In the genomic region with DNA sequence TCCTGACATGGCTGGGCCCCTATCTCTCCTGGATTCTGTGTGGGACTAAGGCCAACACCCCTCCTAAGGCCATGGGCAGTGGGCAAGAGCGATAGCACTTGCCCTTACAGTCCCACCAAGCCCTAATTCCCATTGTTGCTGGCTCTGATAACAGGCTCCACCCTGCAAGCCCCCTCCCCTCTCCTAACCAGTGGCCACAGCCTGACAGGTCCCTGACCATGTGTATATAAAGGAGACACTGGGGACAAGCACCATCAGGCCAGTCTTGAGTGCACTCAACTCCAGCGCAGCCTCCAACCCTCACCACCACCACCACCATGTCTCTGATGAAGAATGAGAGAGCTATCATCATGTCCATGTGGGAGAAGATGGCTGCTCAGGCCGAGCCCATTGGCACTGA, we compare ENCODE assay signal across 13 mouse cellular contexts. TPM values are rescaled to one million over a fixed set of nuclear protein-coding genes. Genes with fewer than 3 reads are reported as not detected.
DNase-seq lines count a peak whose midpoint lies in the region; ATAC-seq lines count a peak whose summit lies in the region.
"Had no signal": no experiment of that assay in that cellular context is flagged by ENCODE, and none has a peak within 500 bp of the region (broad histone marks: within the 10 kb centered on the region; RNA-seq: fewer than 3 reads in every experiment).

Gene Hba-x (plus strand): TSS at position 54 of the 400 bp plus-strand sequence.

- WGBS in kidney, embryonic 14.5 days = 70% methylated on average over 3 of the region's 3 CpGs
- 72% methylated on average over 3 of the region's 3 CpGs for WGBS in embryonic facial prominence, embryonic 13.5 days
- WGBS in forebrain, embryonic 16.5 days = 80% methylated on average over 3 of the region's 3 CpGs
- 73% methylated on average over 3 of the region's 3 CpGs for WGBS in midbrain, embryonic 12.5 days

- H3K9ac ChIP-seq in kidney, embryonic 14.5 days (ENCODE audit: low read depth, low read length) = no peak within 1 kb of the TSS
- no peak within 1 kb of the TSS for H3K9ac ChIP-seq in embryonic facial prominence, embryonic 13.5 days
- no peak within 1 kb of the TSS for H3K9ac ChIP-seq in forebrain, embryonic 16.5 days (replicated peaks; ENCODE audit: low read depth, low read length)
- H3K9ac ChIP-seq in midbrain, embryonic 12.5 days (replicated peaks) = no peak within 1 kb of the TSS

- no peak for ATAC-seq in kidney, embryonic 14.5 days (ENCODE audit: low FRiP score, low TSS enrichment)
- ATAC-seq in embryonic facial prominence, embryonic 13.5 days (ENCODE audit: insufficient number of reproducible peaks, insufficient read depth, low FRiP score, low TSS enrichment, low read depth) = no peak
- ATAC-seq in forebrain, embryonic 16.5 days = no peak
- ATAC-seq in midbrain, embryonic 12.5 days (ENCODE audit: low FRiP score, low read depth) = no peak

- no peak within 1 kb of the TSS for H3K4me3 ChIP-seq in kidney, embryonic 14.5 days (ENCODE audit: low read length)
- no peak within 1 kb of the TSS for H3K4me3 ChIP-seq in embryonic facial prominence, embryonic 13.5 days
- no peak within 1 kb of the TSS for H3K4me3 ChIP-seq in forebrain, embryonic 16.5 days (replicated peaks; ENCODE audit: low read length)
- no peak within 1 kb of the TSS for H3K4me3 ChIP-seq in midbrain, embryonic 12.5 days

- no peak within 1 kb of the TSS for H3K4me2 ChIP-seq in kidney, embryonic 14.5 days (replicated peaks; ENCODE audit: low read depth, low read length)
- no peak within 1 kb of the TSS for H3K4me2 ChIP-seq in embryonic facial prominence, embryonic 13.5 days
- H3K4me2 ChIP-seq in forebrain, embryonic 16.5 days (ENCODE audit: low read length) = no peak within 1 kb of the TSS
- H3K4me2 ChIP-seq in midbrain, embryonic 12.5 days (replicated peaks) = no peak within 1 kb of the TSS

- H3K27ac ChIP-seq in kidney, embryonic 14.5 days (ENCODE audit: low read depth, low read length) = no peak within 1 kb of the TSS
- no peak within 1 kb of the TSS for H3K27ac ChIP-seq in embryonic facial prominence, embryonic 13.5 days
- H3K27ac ChIP-seq in forebrain, embryonic 16.5 days (ENCODE audit: low read length) = no peak within 1 kb of the TSS
- H3K27ac ChIP-seq in midbrain, embryonic 12.5 days (replicated peaks) = no peak within 1 kb of the TSS

- no peaks in the 10 kb centered on the region for H3K4me1 ChIP-seq in kidney, embryonic 14.5 days (ENCODE audit: control insufficient read depth, insufficient read depth, low read length)
- no peaks in the 10 kb centered on the region for H3K4me1 ChIP-seq in embryonic facial prominence, embryonic 13.5 days
- H3K4me1 ChIP-seq in forebrain, embryonic 16.5 days (replicated peaks; ENCODE audit: control insufficient read depth, insufficient read depth, low read length) = peaks cover 3% of the 10 kb centered on the region; the same call in 1 of the 2 replicates
- no peaks in the 10 kb centered on the region for H3K4me1 ChIP-seq in midbrain, embryonic 12.5 days

- no peak for DNase-seq in kidney, adult 18-20 months
- no peak for DNase-seq in frontal cortex, postnatal 10 days (ENCODE audit: low spot score in 2 of 2)
- DNase-seq in layer of hippocampus, postnatal 36 days = no peak
- DNase-seq: adrenal gland, adult 2 months; cerebellum, adult 8-10 months; kidney, postnatal 14 days; left cerebral cortex, postnatal 4 days; right cerebral cortex, postnatal 4 days had no signal

- H3K9me3 ChIP-seq in kidney, embryonic 14.5 days (ENCODE audit: control insufficient read depth, low read length) = no peaks in the 10 kb centered on the region
- no peaks in the 10 kb centered on the region for H3K9me3 ChIP-seq in embryonic facial prominence, embryonic 13.5 days
- no peaks in the 10 kb centered on the region for H3K9me3 ChIP-seq in forebrain, embryonic 16.5 days (ENCODE audit: control insufficient read depth, low read length)
- H3K9me3 ChIP-seq in midbrain, embryonic 12.5 days = no peaks in the 10 kb centered on the region

- H3K36me3 ChIP-seq in kidney, embryonic 14.5 days (ENCODE audit: control insufficient read depth, insufficient read depth, low read length) = no peaks in the 10 kb centered on the region
- H3K36me3 ChIP-seq in embryonic facial prominence, embryonic 13.5 days = no peaks in the 10 kb centered on the region
- no peaks in the 10 kb centered on the region for H3K36me3 ChIP-seq in forebrain, embryonic 16.5 days (ENCODE audit: control insufficient read depth, insufficient read depth)
- no peaks in the 10 kb centered on the region for H3K36me3 ChIP-seq in midbrain, embryonic 12.5 days

- peaks cover 4% of the 10 kb centered on the region; the same call in 1 of the 2 replicates for H3K27me3 ChIP-seq in kidney, embryonic 14.5 days (ENCODE audit: control insufficient read depth, insufficient read depth, low read length)
- peaks cover 37% of the 10 kb centered on the region for H3K27me3 ChIP-seq in embryonic facial prominence, embryonic 13.5 days
- H3K27me3 ChIP-seq in forebrain, embryonic 16.5 days (replicated peaks; ENCODE audit: control insufficient read depth, insufficient read depth, low read length) = no peaks in the 10 kb centered on the region
- H3K27me3 ChIP-seq in midbrain, embryonic 12.5 days = peaks cover 8% of the 10 kb centered on the region

RNA-seq across cellular contexts. Expression of gene Hba-x, which starts in this region (rescaled TPM):
- polyA plus RNA-seq in kidney, embryonic 14.5 days (2014; fragmentation: Nextera tagmentation; extraction: Ambion mirVana) = 87.6 and 90.7 TPM in 2 replicates
- 557 and 590 TPM in 2 replicates for polyA plus RNA-seq in embryonic facial prominence, embryonic 13.5 days (2015; fragmentation: Nextera tagmentation; extraction: Ambion mirVana)
- polyA plus RNA-seq in forebrain, embryonic 16.5 days (2015; fragmentation: Nextera tagmentation; extraction: Ambion mirVana) = 9.4 and 11.3 TPM in 2 replicates
- 1,559 and 1,723 TPM in 2 replicates for polyA plus RNA-seq in midbrain, embryonic 12.5 days (2016; fragmentation: Nextera tagmentation; extraction: Ambion mirVana)
- not detected for total RNA-seq in layer of hippocampus, postnatal 36 days (2021)
- total RNA-seq: adrenal gland, adult 2 months; gastrocnemius, adult 18-20 months; left cerebral cortex, postnatal 4 days had no signal
- polyA plus RNA-seq: adrenal gland, adult 2 months had no signal
